Mouse (Mus musculus): ENCODE measurements around the gene Fadd. TPM values are rescaled to one million over a fixed set of nuclear protein-coding genes. Genes with fewer than 3 reads are reported as not detected.

Fadd gene
- polyA plus RNA-seq, 1 experiment from 2014 or later = 11.7 TPM

- Histone ChIP-seq H3K27me3 (replicated peaks; ENCODE audit: control insufficient read depth, insufficient read depth, low read length) (no peaks in the 10 kb centered on the region), H3K4me2 (no peak overlapping the region), H3K36me3 (ENCODE audit: control insufficient read depth, insufficient read depth, low read length) (no peaks in the 10 kb centered on the region), H3K9ac (ENCODE audit: low read depth, low read length) (no peak overlapping the region), H3K4me3 (ENCODE audit: low read depth, low read length) (no peak overlapping the region), H3K4me1 (replicated peaks; ENCODE audit: control insufficient read depth, insufficient read depth, low read length) (peaks cover 20% of the 10 kb centered on the region), H3K27ac (ENCODE audit: low read depth, low read length) (no peak overlapping the region), H3K9me3 (ENCODE audit: control insufficient read depth, low read length) (no peaks in the 10 kb centered on the region)
- no peak for DNase-seq (ENCODE audit: low spot score)
- ATAC-seq (replicated peaks; ENCODE audit: low FRiP score) = no peak
- WGBS = 41% methylated on average over 7 of the region's 7 CpGs
Observed at GRCm38 (mm10) chr7:144531585-144532378, 50.5 kb downstream of the Fadd start.

GRCm38 (mm10) chr7:144529851-144530250, 52.4 kb downstream of the Fadd start:
- H3K4me2 ChIP-seq = no peak overlapping the region
- H3K9me3 ChIP-seq (ENCODE audit: control insufficient read depth, low read length) = no peaks in the 10 kb centered on the region
- H3K4me1 ChIP-seq (replicated peaks; ENCODE audit: control insufficient read depth, insufficient read depth, low read length) = peaks cover 23% of the 10 kb centered on the region
- WGBS = 83% methylated on average over 3 of the region's 3 CpGs
- no peaks in the 10 kb centered on the region for H3K36me3 ChIP-seq (ENCODE audit: control insufficient read depth, insufficient read depth, low read length)
- H3K4me3 ChIP-seq (ENCODE audit: low read depth, low read length) = no peak overlapping the region
- no peak for DNase-seq (ENCODE audit: low spot score)
- H3K9ac ChIP-seq (ENCODE audit: low read depth, low read length) = no peak overlapping the region
- ATAC-seq (replicated peaks; ENCODE audit: low FRiP score) = no peak
- no peaks in the 10 kb centered on the region for H3K27me3 ChIP-seq (replicated peaks; ENCODE audit: control insufficient read depth, insufficient read depth, low read length)
- H3K27ac ChIP-seq (ENCODE audit: low read depth, low read length) = no peak overlapping the region

DNA sequence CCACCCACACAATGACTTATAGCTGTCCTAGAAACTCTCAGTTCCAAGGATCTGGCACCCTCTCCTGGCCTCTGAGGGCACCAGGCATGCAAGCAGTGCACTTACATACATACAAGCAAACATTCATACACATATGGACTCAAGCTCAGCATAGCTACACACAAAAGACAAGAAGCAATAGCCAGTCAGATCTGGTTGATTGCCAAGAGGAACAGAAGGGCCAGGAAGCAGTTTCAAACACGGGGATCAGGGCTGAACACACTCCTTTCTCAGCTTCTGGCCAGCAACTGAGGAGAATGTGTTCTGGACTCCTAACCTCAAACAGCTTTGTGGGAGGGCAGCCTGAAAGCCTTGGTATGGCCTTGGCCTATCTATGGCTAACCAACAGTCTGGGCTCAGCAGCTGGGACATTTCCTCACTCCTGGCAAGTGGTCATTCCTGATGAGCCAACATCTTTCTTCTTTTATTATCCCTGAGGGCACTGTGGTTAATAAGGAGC, 54.5 kb downstream of the Fadd start:
- ATAC-seq (replicated peaks; ENCODE audit: low FRiP score) = no peak
- peaks cover 33% of the 10 kb centered on the region for H3K4me1 ChIP-seq (replicated peaks; ENCODE audit: control insufficient read depth, insufficient read depth, low read length)

More for the DNA sequence above, 54.5 kb downstream of the Fadd start:
- H3K36me3 ChIP-seq (ENCODE audit: control insufficient read depth, insufficient read depth, low read length) = no peaks in the 10 kb centered on the region
- no peaks in the 10 kb centered on the region for H3K9me3 ChIP-seq (ENCODE audit: control insufficient read depth, low read length)
- no peak for DNase-seq (ENCODE audit: low spot score)
- no peak overlapping the region for H3K4me3 ChIP-seq (ENCODE audit: low read depth, low read length)
- no peak overlapping the region for H3K27ac ChIP-seq (ENCODE audit: low read depth, low read length)
- no peaks in the 10 kb centered on the region for H3K27me3 ChIP-seq (replicated peaks; ENCODE audit: control insufficient read depth, insufficient read depth, low read length)
- no peak overlapping the region for H3K4me2 ChIP-seq
- 71% methylated on average over 1 of the region's 1 CpGs for WGBS
- no peak overlapping the region for H3K9ac ChIP-seq (ENCODE audit: low read depth, low read length)

Other genes starting within 250 kb of the Fadd start
- 101 and 106 TPM in 2 replicates for gene Cttn, start 111.5 kb downstream of the Fadd start, polyA plus RNA-seq (2014; fragmentation: Nextera tagmentation; extraction: Ambion mirVana)
- 45.4 and 46.5 TPM in 2 replicates for gene Ppfia1, start 28.7 kb downstream of the Fadd start, polyA plus RNA-seq (2014; fragmentation: Nextera tagmentation; extraction: Ambion mirVana)
- 10.2 and 13.2 TPM in 2 replicates for gene Ano1, start 169.5 kb upstream of the Fadd start, polyA plus RNA-seq (2014; fragmentation: Nextera tagmentation; extraction: Ambion mirVana)